Mouse (Mus musculus): ENCODE measurements around the gene D2hgdh.
"Not testable (repeated sequence)": the region's sequence is repeated elsewhere in the genome, so short reads cannot be mapped to it uniquely, and the experiment has no call there.

The D2hgdh gene

GRCm38 (mm10) chr1:93832754-93833360, 8.1 kb downstream of the D2hgdh start:
- DNase-seq, result not testable (repeated sequence)

- DNase-seq, result no peak
Observed at GRCm38 (mm10) chr1:93834671-93835150, 10.0 kb downstream of the D2hgdh start.

DNA sequence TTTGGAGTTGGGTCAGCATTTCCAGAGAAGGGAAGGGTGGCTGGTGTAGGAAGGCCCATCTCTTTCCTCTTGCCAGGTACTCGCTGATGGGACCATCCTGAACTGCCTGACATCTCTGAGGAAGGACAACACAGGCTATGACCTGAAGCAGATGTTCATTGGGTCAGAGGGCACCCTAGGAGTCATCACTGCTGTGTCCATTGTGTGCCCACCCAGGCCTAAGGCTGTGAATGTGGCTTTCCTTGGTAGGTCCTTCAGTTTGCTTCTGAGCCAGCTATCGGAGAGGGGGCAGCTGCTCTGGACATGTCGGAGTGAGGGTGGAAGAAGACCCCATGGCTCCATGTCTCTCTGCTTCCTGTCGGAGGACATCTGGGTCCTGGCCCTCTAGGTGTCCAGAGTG, 10.5 kb downstream of the D2hgdh start:
- no peak for DNase-seq

- no peak for DNase-seq
Observed at GRCm38 (mm10) chr1:93835876-93836531, 11.3 kb downstream of the D2hgdh start.

DNA sequence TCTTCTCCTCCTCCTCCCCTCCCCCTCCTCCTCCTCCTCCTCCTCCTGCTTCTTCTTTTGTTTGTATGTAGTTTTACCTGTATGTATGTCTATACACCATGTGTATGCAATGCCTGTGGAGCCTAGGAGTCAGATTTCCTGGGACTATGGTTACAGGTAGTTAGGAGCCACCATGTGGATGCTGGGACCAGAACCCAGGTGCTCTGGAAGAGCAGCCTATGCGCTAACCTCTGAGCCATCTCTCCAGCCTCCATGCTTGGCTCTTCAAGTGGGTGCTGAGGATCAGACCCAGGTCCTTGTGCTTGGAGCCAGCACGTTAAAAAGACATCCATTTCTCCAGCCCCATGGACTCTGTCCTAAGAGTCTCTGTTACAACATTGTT, 11.8 kb downstream of the D2hgdh start:
- no peak for DNase-seq

- no peak for DNase-seq
Observed at GRCm38 (mm10) chr1:93837335-93837734, 12.6 kb downstream of the D2hgdh start.

DNA sequence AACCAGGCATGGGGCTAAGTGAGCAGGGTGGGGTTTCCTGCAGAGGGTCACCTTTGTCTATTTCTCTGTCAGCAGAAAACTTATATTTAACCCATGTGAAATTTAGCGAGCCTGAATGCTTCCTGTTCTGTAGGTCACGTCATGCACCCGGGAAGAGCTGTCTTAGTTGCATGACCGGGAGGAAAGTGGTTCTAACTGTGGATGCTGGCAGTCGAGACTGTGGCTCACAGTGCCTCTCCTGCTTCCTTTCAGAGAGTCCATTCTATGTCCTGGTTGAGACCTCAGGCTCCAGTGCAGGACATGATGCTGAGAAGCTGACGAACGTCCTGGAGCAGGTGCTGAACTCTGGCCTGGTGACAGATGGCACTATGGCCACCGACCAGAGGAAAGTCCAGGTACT, 13.9 kb downstream of the D2hgdh start:
- not testable (repeated sequence) for DNase-seq

DNA sequence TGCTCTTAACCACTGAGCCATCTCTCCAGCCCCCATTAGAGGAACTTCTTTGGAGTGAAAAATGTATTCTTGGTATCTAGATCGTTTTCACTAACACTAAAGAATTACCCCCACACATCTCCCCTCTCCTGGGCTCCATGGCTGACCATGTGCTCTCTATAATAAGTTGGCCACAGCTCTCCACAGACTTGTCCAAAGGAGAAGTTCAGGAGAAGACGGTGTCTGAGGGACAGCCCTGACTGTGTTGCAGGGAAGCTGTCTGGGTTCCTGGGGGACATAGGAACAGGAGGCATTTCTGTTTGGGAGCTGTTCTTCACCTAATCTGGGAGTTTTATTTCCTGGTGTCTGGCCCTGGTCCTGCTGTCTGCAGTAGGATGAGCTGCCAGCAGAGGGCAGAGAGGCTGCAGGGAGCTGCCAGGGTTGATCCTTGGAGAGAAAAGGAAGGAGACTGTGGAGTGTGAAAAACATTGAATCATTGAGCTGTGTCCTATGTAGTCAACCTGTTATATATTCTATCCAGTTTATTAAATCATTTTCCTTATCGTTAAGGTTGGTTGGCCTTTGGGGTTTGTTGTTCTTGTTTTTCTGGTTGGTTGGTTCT, 21.2 kb downstream of the D2hgdh start:
- DNase-seq, result not testable (repeated sequence)

DNA sequence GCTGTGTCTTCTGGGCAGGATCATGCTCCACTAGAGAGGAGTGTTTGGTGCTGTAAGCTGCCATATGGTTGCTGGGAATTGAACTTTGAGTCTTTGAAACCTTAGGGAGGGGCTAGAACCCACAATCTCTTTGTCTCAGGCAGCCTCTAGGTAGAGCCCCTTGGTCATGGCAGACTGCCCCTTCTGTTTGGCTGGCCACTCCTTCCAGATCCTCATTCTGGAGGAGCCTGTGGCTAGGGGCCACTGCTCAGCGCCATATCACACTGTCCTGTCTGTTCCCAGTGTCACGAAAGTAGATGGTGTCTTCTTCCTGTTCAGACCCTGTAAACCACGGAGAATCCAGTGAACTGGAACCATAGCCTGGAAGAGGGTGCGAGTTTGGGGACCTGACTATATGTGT, 31.1 kb downstream of the D2hgdh start:
- DNase-seq, result not testable (repeated sequence)

- no peak for DNase-seq
Observed at GRCm38 (mm10) chr1:93857370-93857769, 32.7 kb downstream of the D2hgdh start.

GRCm38 (mm10) chr1:93857991-93858390, 33.3 kb downstream of the D2hgdh start:
- DNase-seq, result peak in 1 of 2 experiments; percentile 33

DNA sequence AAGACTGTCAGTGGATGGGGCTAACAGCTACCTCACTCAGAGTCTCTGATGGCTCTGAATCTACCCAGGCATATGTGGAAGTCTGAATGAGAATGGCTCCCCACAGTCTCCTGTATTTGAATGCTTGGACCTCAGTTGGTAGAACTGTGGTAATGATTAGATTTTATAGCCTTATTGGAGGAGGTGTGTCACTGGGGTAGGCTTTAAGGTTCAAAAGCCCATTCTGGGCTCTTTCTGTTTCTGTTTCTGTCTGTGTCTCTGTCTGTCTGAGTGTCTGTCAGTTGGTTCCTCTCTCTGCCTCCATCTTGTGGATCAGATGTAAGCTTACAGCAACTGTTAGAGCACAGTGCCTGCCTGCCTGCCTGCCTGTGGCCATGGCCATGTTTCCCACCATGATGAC, 34.9 kb downstream of the D2hgdh start:
- no peak for DNase-seq

GRCm38 (mm10) chr1:93861048-93861447, 36.3 kb downstream of the D2hgdh start, which contains the start of gene Gal3st2:
Gene Gal3st2, plus strand, starts transcription at chr1:93861306.
- DNase-seq, result not testable (repeated sequence)

GRCm38 (mm10) chr1:93871594-93872105, 46.9 kb downstream of the D2hgdh start:
- DNase-seq, result not testable (repeated sequence)

DNA sequence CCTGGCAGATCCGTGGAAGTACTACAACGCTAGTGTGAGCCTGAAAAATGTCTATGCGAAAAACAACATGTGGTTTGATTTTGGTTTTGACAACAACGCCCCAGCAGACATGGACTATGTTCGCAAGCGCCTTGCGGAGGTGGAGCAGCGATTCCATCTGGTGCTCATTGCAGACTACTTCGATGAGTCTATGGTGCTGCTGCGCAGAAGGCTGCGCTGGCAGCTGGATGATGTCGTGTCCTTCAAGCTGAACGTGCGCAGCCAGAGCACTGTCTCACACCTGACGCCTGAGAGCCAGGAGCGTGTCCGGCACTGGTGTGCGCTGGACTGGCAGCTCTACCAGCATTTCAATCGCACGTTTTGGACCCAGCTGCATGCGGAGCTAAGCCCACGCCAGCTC, 49.7 kb downstream of the D2hgdh start:
- not testable (repeated sequence) for DNase-seq

DNA sequence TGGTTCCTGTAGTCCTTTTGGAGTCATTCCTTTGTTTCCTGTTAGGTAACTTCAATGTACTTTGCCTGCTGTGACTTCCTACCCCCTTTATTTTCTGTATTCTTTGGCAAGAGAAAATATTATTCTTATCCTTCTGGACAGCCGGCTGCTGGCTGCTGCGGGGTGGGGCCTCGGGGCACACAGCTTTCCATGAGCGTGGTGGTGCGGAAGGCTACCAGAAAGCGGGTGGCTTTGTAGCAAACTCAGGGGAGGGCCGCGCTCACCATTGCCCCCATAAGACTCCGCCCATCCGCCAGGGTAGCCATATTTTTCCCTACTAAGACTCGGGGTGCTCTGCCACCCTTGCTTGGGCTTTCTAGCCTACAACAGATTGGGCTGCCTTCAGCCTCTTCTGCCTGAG, 57.1 kb downstream of the D2hgdh start:
- DNase-seq, result not testable (repeated sequence)

GRCm38 (mm10) chr1:93890936-93891335, 66.2 kb downstream of the D2hgdh start:
- DNase-seq, result peak; percentile 11 to 30

GRCm38 (mm10) chr1:93897395-93897794, 72.7 kb downstream of the D2hgdh start:
- DNase-seq, result not testable (repeated sequence)

- not testable (repeated sequence) for DNase-seq
Observed at GRCm38 (mm10) chr1:93901291-93901690, 76.6 kb downstream of the D2hgdh start.
